Mouse (Mus musculus) midbrain, postnatal 0 days (tissue): ENCODE measurements around the gene Alpl. TPM values are rescaled to one million over a fixed set of nuclear protein-coding genes. Genes with fewer than 3 reads are reported as not detected.
A peak's percentile ranks its signal among the peaks of the same experiment; 100 is the strongest.

Experiments used
- ATAC-seq: fragments of 200-750 bp; cut with Nextera tagmentation; 2 replicates; pipeline ENCODE4 v1.8.0; 2017; ENCODE audit warnings: moderate number of reproducible peaks, mild to moderate bottlenecking, moderate TSS enrichment, moderate library complexity; ENCODE audit not compliant: low FRiP score
- DNase-seq: peaks from one replicate; pipeline ENCODE4 v3.0.0-alpha.2; 2015; ENCODE audit warnings: low spot score
- H3K27ac ChIP-seq: fragments of 300-500 bp; sonication (generic); 2 replicates; pipeline ENCODE4 v1.5.1; 2014; ENCODE audit warnings: low read depth, mild to moderate bottlenecking, low read length, mixed read lengths
- H3K27me3 ChIP-seq: fragments of 300-500 bp; sonication (generic); 2 replicates; pipeline ENCODE4 v1.6.1; 2014; ENCODE audit warnings: low read length, control low read depth, mixed read lengths; ENCODE audit not compliant: insufficient read depth
- H3K36me3 ChIP-seq: fragments of 300-500 bp; sonication (generic); 2 replicates; pipeline ENCODE4 v1.6.1; 2014; ENCODE audit warnings: low read length, control low read depth, mixed read lengths; ENCODE audit not compliant: insufficient read depth
- H3K4me1 ChIP-seq: fragments of 300-500 bp; sonication (generic); 2 replicates; pipeline ENCODE4 v1.6.1; 2014; ENCODE audit warnings: mild to moderate bottlenecking, control low read depth, antibody characterized with exemption, low read length, mixed read lengths; ENCODE audit not compliant: insufficient read depth
- H3K4me2 ChIP-seq: fragments of 300-500 bp; sonication (generic); 2 replicates; pipeline ENCODE4 v1.6.1; 2014; ENCODE audit warnings: low read depth, mild to moderate bottlenecking, low read length, mixed read lengths; ENCODE audit not compliant: poor library complexity, severe bottlenecking
- H3K4me3 ChIP-seq: fragments of 300-500 bp; sonication (generic); 2 replicates; pipeline ENCODE4 v1.5.1; 2014; ENCODE audit warnings: low read depth, mild to moderate bottlenecking, low read length, moderate library complexity
- H3K9ac ChIP-seq: fragments of 300-500 bp; sonication (generic); replicated peaks from 2 replicates; pipeline ENCODE4 v1.6.1; 2014; ENCODE audit warnings: mild to moderate bottlenecking, low read length, moderate library complexity, mixed read lengths; ENCODE audit not compliant: poor library complexity, severe bottlenecking
- H3K9me3 ChIP-seq: fragments of 300-500 bp; sonication (generic); 2 replicates; pipeline ENCODE4 v1.6.1; 2016; ENCODE audit warnings: low read length, control low read depth
- CTCF ChIP-seq: IDR thresholded peaks from 2 replicates; pipeline ENCODE4 v1.5.1; 2016; ENCODE audit warnings: antibody characterized with exemption, mild to moderate bottlenecking
- WGBS: fragments of 180-500 bp; shearing (Covaris S2); extraction: QIAGEN DNeasy Blood & Tissue Kit; methylation state at CpG from one replicate; pipeline ENCODE4 v1.1.7; 2014; 5-methylcytosine and 5-hydroxymethylcytosine counted together
- polyA plus RNA-seq: library from polyadenylated mRNA; unstranded; fragments of >200 nt; fragmentation: Nextera tagmentation; extraction: Ambion mirVana; gene quantifications from 2 replicates; pipeline ENCODE4 v1.2.1, GENCODE M21; 2015
- total RNA-seq: library from RNA; depleted of rRNA; stranded (reverse); fragments of >200 nt; gene quantifications from 2 replicates; pipeline ENCODE4 v1.2.3, GENCODE M21; 2014

Alpl gene
- total and polyA plus RNA-seq, 2 experiments from 2014 or later, result 14.3 to 16.1 TPM

GRCm38 (mm10) chr4:137714020-137714624 lies 82.1 kb downstream of the Alpl start:
- no peaks in the 10 kb centered on the region for H3K4me1 ChIP-seq
- no peak overlapping the region for H3K9ac ChIP-seq
- ATAC-seq (no peak), DNase-seq (no peak)
- no peak overlapping the region for H3K4me3 ChIP-seq
- no peaks in the 10 kb centered on the region for H3K27me3 ChIP-seq
- H3K4me2 ChIP-seq, result no peak overlapping the region
- H3K36me3 ChIP-seq, result peaks cover 20% of the 10 kb centered on the region
- no peak overlapping the region for H3K27ac ChIP-seq
- WGBS, result 52% methylated on average over 8 of the region's 8 CpGs
- peak; percentile 51 for TF ChIP-seq CTCF
- no peaks in the 10 kb centered on the region for H3K9me3 ChIP-seq

GRCm38 (mm10) chr4:137712963-137713362 lies 83.2 kb downstream of the Alpl start:
- Histone ChIP-seq H3K4me2 (no peak overlapping the region), H3K9ac (no peak overlapping the region), H3K36me3 (peaks cover 17% of the 10 kb centered on the region), H3K4me1 (peaks cover 5% of the 10 kb centered on the region; the same call in 1 of the 2 replicates), H3K9me3 (no peaks in the 10 kb centered on the region), H3K27ac (no peak overlapping the region), H3K27me3 (no peaks in the 10 kb centered on the region), H3K4me3 (no peak overlapping the region)
- 90% methylated on average over 13 of the region's 13 CpGs for WGBS
- no peak for TF ChIP-seq CTCF
- DNase-seq (no peak), ATAC-seq (no peak)

- DNase-seq, result peak; percentile 74
- Histone ChIP-seq H3K27me3 (no peaks in the 10 kb centered on the region), H3K27ac (0 out of 2 replicates have a peak overlapping the region, but pooled peaks have one; percentile 18), H3K4me1 (peaks cover 18% of the 10 kb centered on the region; the same call in 1 of the 2 replicates), H3K9me3 (no peaks in the 10 kb centered on the region), H3K36me3 (peaks cover 12% of the 10 kb centered on the region), H3K4me3 (peak overlapping the region; percentile 45), H3K9ac (peak overlapping the region; percentile 59), H3K4me2 (peak overlapping the region; percentile 86)
- TF ChIP-seq CTCF, result no peak
- ATAC-seq, result peak; percentile 43
- 5% methylated on average over 43 of the region's 52 CpGs for WGBS
Observed at GRCm38 (mm10) chr4:137707216-137707990, 88.8 kb downstream of the Alpl start.

- Histone ChIP-seq H3K4me3 (no peak overlapping the region), H3K9me3 (no peaks in the 10 kb centered on the region), H3K27ac (no peak overlapping the region), H3K27me3 (no peaks in the 10 kb centered on the region), H3K36me3 (peaks cover 8% of the 10 kb centered on the region), H3K4me2 (no peak overlapping the region), H3K4me1 (peaks cover 18% of the 10 kb centered on the region; the same call in 1 of the 2 replicates), H3K9ac (no peak overlapping the region)
- TF ChIP-seq CTCF, result no peak
- ATAC-seq (no peak), DNase-seq (no peak)
- 71% methylated on average over 7 of the region's 7 CpGs for WGBS
Observed at GRCm38 (mm10) chr4:137706510-137706909, 89.7 kb downstream of the Alpl start.

DNA sequence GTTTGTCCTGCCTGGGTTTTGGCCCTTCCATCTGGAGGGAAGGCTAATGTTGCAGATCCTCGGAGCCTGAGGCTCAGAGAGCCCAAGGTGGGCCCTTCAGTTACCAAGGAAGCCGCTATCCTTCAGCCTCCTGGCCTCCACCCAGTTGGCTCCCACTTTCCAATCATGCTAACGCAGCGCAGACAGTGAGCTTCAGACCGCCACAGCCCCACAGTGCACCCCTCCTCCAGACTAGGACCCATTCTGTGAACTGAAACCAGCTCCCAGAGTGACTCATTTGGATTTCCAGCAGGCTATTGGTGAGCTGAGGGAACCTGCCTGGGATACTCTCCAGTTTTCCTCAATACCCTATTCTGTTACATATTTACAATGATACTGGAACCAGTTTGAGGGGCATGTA lies 90.8 kb downstream of the Alpl start:
- Histone ChIP-seq H3K9me3 (no peaks in the 10 kb centered on the region), H3K4me2 (no peak overlapping the region), H3K27ac (no peak overlapping the region), H3K4me1 (peaks cover 18% of the 10 kb centered on the region; the same call in 1 of the 2 replicates), H3K36me3 (peaks cover 8% of the 10 kb centered on the region), H3K27me3 (no peaks in the 10 kb centered on the region), H3K4me3 (no peak overlapping the region), H3K9ac (no peak overlapping the region)
- 81% methylated on average over 5 of the region's 5 CpGs for WGBS
- no peak for ATAC-seq
- TF ChIP-seq CTCF, result no peak
- DNase-seq, result no peak

DNA sequence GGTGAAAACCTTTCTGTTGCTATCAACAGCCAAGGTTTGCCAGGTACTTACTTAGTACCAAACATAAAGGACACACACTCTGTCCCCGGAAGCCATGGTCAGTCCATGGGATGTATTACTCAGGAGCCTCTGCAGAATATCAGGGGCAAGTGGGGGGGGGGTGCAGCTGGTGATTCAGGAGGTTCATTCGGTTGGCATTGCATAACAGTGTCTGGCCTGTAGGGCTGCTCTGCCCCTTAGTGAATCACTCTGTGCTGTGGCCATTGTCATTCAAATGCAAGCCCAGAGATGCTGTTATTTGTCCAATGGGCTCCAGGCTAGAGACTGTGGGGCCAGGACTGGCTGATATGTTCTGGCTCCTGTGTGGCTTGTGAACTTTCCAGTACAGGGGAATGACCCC lies 91.6 kb downstream of the Alpl start:
- Histone ChIP-seq H3K9me3 (no peaks in the 10 kb centered on the region), H3K4me2 (no peak overlapping the region), H3K36me3 (peaks cover 8% of the 10 kb centered on the region), H3K27me3 (no peaks in the 10 kb centered on the region), H3K9ac (no peak overlapping the region), H3K4me3 (no peak overlapping the region), H3K4me1 (peaks cover 18% of the 10 kb centered on the region; the same call in 1 of the 2 replicates), H3K27ac (no peak overlapping the region)
- DNase-seq (no peak), ATAC-seq (no peak)
- no peak for TF ChIP-seq CTCF
- WGBS, result 41% methylated on average over 2 of the region's 2 CpGs
